Mouse (Mus musculus) liver, embryonic 14.5 days (tissue): ENCODE measurements around the gene Cyren. TPM values are rescaled to one million over a fixed set of nuclear protein-coding genes. Genes with fewer than 3 reads are reported as not detected.

Experiments
- ATAC-seq: fragments of 200-750 bp; cut with Nextera tagmentation; 2 replicates; pipeline ENCODE4 v1.8.0; 2017; ENCODE audit warnings: moderate number of reproducible peaks, mild to moderate bottlenecking, moderate library complexity; ENCODE audit not compliant: insufficient read depth
- DNase-seq, 3 experiments: peaks; one replicate each; pipeline ENCODE4 v3.0.0-alpha.2; 2012 to 2013; ENCODE audit warnings: low read depth in 3 of 3, low spot score in 3 of 3
- H3K27ac ChIP-seq: fragments of 300-500 bp; sonication (generic); 2 replicates; pipeline ENCODE4 v1.5.1; 2014; ENCODE audit warnings: moderate library complexity, mild to moderate bottlenecking, control low read depth, inconsistent platforms
- H3K27me3 ChIP-seq: fragments of 300-500 bp; sonication (generic); 2 replicates; pipeline ENCODE4 v1.6.1; 2014; ENCODE audit warnings: mild to moderate bottlenecking, low read length, moderate library complexity; ENCODE audit not compliant: control insufficient read depth, insufficient read depth
- H3K36me3 ChIP-seq: fragments of 300-500 bp; sonication (generic); replicated peaks from 2 replicates; pipeline ENCODE4 v1.6.1; 2014; ENCODE audit warnings: low read depth; ENCODE audit not compliant: control insufficient read depth, insufficient read depth
- H3K4me1 ChIP-seq, 2 experiments: fragments of 200-500 bp in 1 of 2; fragments of 300-500 bp in 1 of 2; sonication (generic) in 1 of 2; replicated peaks; 2 replicates each; pipeline ENCODE4 v1.6.1; 2012 to 2014; ENCODE audit warnings: antibody characterized with exemption in 1 of 2, inconsistent platforms in 1 of 2, low read length in 1 of 2; ENCODE audit not compliant: control insufficient read depth in 2 of 2, insufficient read depth in 2 of 2
- H3K4me2 ChIP-seq: fragments of 300-500 bp; sonication (generic); 2 replicates; pipeline ENCODE4 v1.6.1; 2014; ENCODE audit warnings: low read depth, mild to moderate bottlenecking, control low read depth, moderate library complexity
- H3K4me3 ChIP-seq, 2 experiments: fragments of 200-500 bp in 1 of 2; fragments of 300-500 bp in 1 of 2; sonication (generic) in 1 of 2; 2 replicates each; pipeline ENCODE4 v1.5.1; 2012 to 2014; ENCODE audit warnings: low read depth in 2 of 2, low read length in 2 of 2, mild to moderate bottlenecking in 2 of 2, control low read depth in 1 of 2, inconsistent platforms in 1 of 2, moderate library complexity in 1 of 2; ENCODE audit not compliant: insufficient read depth in 1 of 2
- H3K9ac ChIP-seq: fragments of 300-500 bp; sonication (generic); replicated peaks from 2 replicates; pipeline ENCODE4 v1.6.1; 2014; ENCODE audit warnings: mild to moderate bottlenecking, control low read depth, moderate library complexity
- H3K9me3 ChIP-seq: fragments of 300-500 bp; sonication (generic); 2 replicates; pipeline ENCODE4 v1.6.1; 2016; ENCODE audit warnings: low read length, mixed read lengths; ENCODE audit not compliant: control insufficient read depth
- CTCF ChIP-seq: IDR thresholded peaks from 2 replicates; pipeline ENCODE4 v1.5.1; 2016; ENCODE audit warnings: antibody characterized with exemption, low read depth, control low read depth
- EP300 ChIP-seq: IDR thresholded peaks from 2 replicates; pipeline ENCODE4 v1.6.1; 2016; ENCODE audit warnings: antibody characterized with exemption, low read depth
- WGBS: fragments of 180-500 bp; shearing (Covaris S2); extraction: QIAGEN DNeasy Blood & Tissue Kit; methylation state at CpG from one replicate; pipeline ENCODE4 v1.1.7; 2014; ENCODE audit not compliant: insufficient replicate concordance; 5-methylcytosine and 5-hydroxymethylcytosine counted together
- polyA plus RNA-seq, 2 experiments: library from polyadenylated mRNA; depleted of rRNA in 1 of 2; stranded (reverse) in 1 of 2; unstranded in 1 of 2; fragments of >200 nt; fragmentation: Nextera tagmentation in 1 of 2; extraction: Ambion mirVana in 1 of 2; gene quantifications; 2 replicates each; pipeline versions ENCODE4 v1.2.1 to v1.2.3; 2012 to 2014

Cyren gene
- polyA plus RNA-seq, 2 experiments = 4.2 to 7.2 TPM

DNA sequence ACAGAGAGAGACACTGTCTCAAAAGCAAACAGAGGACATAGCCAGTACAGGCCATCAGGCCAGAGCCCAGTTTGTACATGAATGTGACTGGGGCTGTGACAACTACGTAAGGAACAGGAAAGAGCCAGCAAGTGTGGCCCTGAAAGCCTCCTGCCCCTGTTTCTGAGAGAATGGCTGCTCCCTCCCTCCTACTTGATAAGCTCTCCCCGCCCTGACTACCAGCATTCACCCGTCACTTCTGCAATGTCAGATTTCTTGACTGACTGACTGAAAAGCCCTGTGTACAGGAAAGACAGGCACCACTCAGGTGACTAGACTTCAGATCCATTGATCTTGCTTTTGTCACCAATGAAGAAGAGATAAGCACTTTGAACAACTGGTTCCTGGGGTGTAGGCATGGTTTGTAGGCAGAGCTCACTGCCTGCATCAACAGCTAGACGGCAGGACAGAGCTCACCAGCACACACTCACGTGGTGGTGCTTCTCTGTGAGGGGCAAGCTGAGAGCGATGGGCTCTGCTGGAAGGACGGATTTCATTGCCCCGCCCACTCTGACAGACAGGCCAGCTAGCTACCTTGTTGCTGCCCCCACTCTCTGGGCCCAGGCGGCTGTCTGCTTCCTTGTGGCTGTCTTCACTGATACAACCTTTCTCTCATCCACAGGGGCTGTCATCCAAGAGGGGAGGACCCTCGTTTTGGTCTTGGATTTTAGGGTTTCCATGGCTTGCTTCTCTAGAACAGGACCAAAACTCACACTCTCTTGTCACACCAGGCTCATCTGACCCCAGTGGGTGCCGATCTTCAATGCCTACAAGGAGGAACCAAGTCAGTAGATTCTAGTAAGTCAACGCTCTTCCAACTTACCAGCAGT is 1.7 kb downstream of the Cyren start:
- Histone ChIP-seq H3K27ac (peak overlapping the region; percentile 90), H3K27me3 (no peaks in the 10 kb centered on the region), H3K9me3 (no peaks in the 10 kb centered on the region), H3K9ac (peak overlapping the region; percentile 81), H3K4me3 (peak overlapping the region; percentile 86 to 87), H3K4me2 (peak overlapping the region; percentile 84), H3K4me1 (peaks cover 42 to 43% of the 10 kb centered on the region in 2 experiments), H3K36me3 (peaks cover 14% of the 10 kb centered on the region)
- DNase-seq = peak; percentile 65 to 71 (median 67)
- WGBS = 11% methylated on average over 12 of the region's 12 CpGs
- TF ChIP-seq CTCF (peak; percentile 67), EP300 (no peak)
- ATAC-seq = peak; percentile 47

DNA sequence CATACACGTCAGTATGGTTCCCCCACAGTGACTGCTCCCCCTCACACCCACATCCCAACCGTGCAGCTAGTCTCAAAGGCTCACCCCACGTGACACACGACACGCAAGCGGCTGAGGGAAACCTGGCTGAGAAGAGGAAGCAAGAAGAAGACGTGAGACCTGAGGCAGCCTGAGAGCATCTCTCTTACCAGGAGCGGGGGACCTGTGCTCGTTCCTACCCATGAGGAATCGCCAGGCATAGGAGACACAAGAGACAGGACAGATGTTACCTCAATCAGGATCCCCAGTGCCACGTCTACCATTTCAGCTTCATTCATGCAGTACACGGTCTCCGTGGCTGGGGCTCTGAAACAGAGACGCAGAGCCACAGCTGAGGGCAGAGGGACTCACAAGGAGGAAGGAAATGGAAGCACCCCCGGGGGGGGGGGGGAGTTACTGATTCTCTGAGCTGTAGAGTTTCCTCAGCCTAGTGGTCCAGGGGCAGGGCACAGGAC is 2.5 kb downstream of the Cyren start:
- Histone ChIP-seq H3K9me3 (no peaks in the 10 kb centered on the region), H3K36me3 (peaks cover 7% of the 10 kb centered on the region), H3K27me3 (no peaks in the 10 kb centered on the region), H3K27ac (peak overlapping the region; percentile 90), H3K4me1 (peaks cover 44 to 45% of the 10 kb centered on the region in 2 experiments), H3K4me3 (peak overlapping the region; percentile 20 to 86), H3K9ac (peak overlapping the region; percentile 81), H3K4me2 (peak overlapping the region; percentile 84)
- ATAC-seq = no peak
- TF ChIP-seq EP300 = no peak
- no peak for TF ChIP-seq CTCF
- DNase-seq = no peak
- WGBS = 15% methylated on average over 15 of the region's 15 CpGs

DNA sequence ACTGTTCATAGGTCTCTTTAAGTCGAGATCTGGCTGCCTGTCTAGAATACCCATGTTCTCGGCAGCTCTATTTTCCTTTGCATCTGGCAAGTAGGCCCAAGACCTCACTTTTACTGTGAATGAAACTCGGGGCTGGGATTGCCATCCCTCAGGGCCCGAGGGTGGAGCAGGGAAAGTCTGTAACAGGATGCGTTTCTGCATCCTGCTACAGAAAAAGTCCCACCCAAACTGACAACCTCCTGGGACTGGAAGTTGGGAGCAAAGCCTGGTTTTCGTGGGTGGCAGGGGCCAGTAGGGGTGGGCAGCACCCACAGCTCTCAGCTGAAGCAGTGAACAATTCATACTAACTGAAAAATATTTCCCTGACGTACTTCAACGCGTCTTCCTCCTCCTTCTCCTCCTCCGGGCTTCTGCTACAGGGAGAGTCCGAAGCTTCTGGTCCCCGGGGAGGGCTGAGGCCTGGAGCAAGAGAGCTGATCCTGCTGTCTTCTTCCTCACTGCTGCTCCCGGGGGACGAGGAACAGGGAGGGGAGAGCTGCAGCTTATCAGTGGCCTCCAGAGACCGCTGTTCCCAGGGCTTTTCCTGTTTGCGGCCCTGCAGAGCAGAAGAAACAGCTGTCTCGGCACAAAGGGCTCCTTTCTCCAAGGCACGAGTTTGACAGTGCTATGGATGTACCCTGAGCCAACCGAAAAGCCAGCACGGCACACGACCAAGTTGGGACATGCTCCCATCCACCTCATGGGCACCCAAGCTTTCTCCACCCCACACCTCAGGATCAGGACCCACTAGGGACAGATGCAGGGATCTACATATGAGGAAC is 3.5 kb downstream of the Cyren start:
- peak overlapping the region; percentile 53 to 86 for H3K4me3 ChIP-seq
- peak overlapping the region; percentile 81 for H3K9ac ChIP-seq
- peaks cover 54 to 55% of the 10 kb centered on the region in 2 experiments for H3K4me1 ChIP-seq

DNA sequence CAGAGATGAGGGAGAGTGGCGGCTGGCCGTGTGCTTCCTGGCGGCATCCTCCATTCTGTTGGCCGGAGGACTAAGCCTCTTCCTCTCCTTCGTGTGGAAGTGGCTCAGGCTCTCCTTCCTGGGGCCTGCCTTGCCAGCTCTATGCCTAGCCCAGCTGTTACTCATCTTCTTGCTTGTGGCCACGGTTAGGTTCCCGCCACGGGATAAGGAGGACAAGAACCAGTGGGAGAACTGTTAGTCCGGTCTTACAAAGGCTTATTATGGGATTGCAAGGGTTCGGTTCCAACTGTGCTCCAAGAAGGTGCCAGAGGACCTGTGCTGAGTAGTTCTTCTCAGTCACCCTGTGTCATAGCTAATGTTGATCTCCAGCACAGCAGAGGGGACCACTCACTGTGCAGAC is 5.0 kb downstream of the Cyren start:
- DNase-seq = no peak
- H3K4me2 ChIP-seq = no peak overlapping the region
- 86% methylated on average over 10 of the region's 10 CpGs for whole genome bisulfite sequencing

More for the DNA sequence above, 3.5 kb downstream of the Cyren start:
- Histone ChIP-seq H3K36me3 (peaks cover under 1% of the 10 kb centered on the region; the same call in 1 of the 2 replicates), H3K4me2 (peak overlapping the region; percentile 84), H3K9me3 (no peaks in the 10 kb centered on the region), H3K27ac (peak overlapping the region; percentile 90), H3K27me3 (no peaks in the 10 kb centered on the region)
- ATAC-seq (peak; percentile 52), DNase-seq (peak; percentile 63 to 73 (median 67))
- peak; percentile 74 for TF ChIP-seq EP300
- TF ChIP-seq CTCF = peak; percentile 61
- WGBS = 13% methylated on average over 21 of the region's 21 CpGs

More for the DNA sequence above, 5.0 kb downstream of the Cyren start:
- no peak overlapping the region for H3K4me3 ChIP-seq
- peaks cover 60 to 61% of the 10 kb centered on the region in 2 experiments for H3K4me1 ChIP-seq
- no peaks in the 10 kb centered on the region for H3K27me3 ChIP-seq
- no peak overlapping the region for H3K9ac ChIP-seq
- H3K27ac ChIP-seq = no peak overlapping the region
- no peaks in the 10 kb centered on the region; the same call in 1 of the 2 replicates for H3K36me3 ChIP-seq
- TF ChIP-seq CTCF = no peak
- no peak for TF ChIP-seq EP300
- no peak for ATAC-seq
- no peaks in the 10 kb centered on the region for H3K9me3 ChIP-seq
